Mouse (Mus musculus) A20 (cell line): ENCODE measurements around the gene Osbpl3.

Experiments used
- DNase-seq: peaks from one replicate; pipeline ENCODE4 v3.0.0-alpha.2; 2011; ENCODE audit warnings: low read depth, low spot score

The Osbpl3 gene

DNA sequence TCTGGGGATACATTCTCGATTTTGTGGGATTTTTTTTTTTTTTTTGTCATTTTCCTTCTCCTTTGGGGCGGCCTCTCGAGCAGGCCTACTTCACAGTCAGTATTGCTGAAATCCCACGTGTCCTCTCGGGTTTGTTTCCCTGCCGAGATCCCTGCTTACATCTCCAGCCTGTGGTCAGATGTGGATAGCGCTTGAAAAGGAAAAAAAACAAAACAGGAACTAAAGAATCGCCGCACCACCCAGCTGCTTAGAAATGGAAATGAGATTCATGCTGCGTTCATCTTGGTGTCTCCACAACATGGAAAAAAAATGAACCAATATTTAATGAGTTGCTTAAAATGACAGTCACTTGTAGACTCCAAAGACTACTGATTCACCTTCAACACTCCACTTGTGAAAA lies 160.9 kb downstream of the Osbpl3 start:
- peak; percentile 14 for DNase-seq

DNA sequence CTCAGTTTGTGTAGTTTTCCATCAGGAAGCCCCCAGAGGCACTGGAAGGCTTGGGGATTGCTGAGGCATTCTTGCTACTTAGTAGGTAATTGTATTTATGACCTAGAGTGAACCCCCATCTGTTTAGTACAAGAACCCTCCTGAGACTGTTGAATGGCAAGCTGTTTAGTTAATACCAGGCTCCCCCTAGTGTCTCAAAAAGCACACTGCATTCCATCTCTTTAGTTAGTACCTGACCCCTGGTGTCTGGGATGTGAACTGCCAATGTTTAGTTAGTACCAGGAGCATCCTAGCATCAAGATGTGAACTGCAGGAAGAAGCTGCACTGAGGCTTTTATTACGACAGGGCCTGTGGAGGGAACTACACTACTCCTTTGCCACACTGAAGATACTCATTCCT lies 161.9 kb downstream of the Osbpl3 start:
- peak; percentile 86 for DNase-seq

DNA sequence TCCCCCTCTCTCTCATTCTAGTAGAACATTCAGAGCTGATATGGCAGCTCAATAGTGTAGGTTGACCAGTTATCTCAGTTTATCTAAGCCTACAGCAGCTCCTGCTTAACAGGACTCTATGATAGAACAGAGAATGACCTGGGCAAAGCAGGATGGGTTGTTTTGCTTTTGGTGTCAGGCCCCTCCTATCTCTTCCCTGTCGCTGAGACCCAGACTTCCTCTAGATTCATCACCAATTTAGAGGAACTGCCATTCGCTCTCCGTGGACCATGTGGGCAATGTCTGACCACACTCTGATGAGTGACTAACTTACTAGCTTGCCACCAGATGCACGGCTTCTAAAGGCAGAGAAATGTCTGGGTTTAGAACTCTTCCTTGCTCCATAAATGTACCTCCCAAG lies 164.4 kb downstream of the Osbpl3 start:
- no peak for DNase-seq

DNA sequence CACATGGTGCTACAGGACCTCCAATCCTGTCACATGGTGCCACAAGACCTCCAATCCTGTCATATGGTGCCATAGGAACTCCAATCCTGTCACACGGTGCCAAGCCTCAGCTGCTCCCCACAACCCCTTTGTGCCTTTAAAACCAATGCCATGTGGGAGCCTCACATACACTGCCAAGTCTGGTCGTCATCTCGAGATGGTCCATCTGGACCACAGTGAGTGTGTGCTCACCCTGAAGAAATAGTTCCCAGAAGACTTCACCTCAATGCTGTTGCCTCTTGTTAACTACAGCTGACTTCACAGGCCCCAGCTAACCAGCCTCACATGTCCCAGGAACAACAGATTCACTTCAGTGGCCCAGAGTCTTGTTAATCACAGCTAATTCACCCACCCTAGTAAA lies 169.1 kb downstream of the Osbpl3 start:
- no peak for DNase-seq

DNA sequence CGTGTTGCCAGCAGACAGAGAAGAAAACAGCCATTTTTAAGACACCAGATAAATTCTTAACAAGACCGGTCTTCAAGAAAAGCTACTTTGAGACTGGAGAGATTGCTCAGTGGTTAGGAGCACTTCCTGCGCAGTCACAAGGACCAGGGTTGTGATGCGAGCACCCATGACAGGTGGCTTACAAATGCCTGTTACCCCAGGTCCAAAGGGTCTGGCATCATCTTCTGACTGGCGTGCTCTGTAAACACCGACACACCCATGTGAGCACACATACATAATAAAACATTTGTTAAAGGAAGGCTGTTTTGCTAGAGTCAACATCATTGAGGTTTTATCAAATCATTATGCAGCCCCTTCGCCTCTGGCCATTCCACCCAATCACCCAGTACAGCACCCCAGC lies 176.4 kb downstream of the Osbpl3 start:
- no peak for DNase-seq

DNA sequence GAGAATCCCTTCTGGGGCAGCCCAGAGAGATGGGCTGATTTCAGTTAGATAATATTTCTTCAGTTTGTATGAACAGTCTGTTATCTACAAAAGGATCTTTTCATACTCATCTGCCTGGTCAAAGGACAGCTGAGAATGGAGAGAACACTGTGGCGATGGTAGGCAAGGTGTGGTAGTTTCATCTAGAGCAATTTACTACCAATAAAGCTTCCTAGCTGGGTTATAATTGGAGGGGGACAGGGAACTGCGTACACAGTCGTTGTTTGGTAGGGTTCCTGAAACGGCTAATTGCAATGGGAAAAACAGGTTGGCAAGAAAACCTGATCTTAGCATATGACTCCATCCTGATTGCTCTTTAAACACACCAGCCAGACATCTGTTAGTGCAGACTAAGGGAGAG lies 182.1 kb downstream of the Osbpl3 start:
- DNase-seq, result no peak

DNA sequence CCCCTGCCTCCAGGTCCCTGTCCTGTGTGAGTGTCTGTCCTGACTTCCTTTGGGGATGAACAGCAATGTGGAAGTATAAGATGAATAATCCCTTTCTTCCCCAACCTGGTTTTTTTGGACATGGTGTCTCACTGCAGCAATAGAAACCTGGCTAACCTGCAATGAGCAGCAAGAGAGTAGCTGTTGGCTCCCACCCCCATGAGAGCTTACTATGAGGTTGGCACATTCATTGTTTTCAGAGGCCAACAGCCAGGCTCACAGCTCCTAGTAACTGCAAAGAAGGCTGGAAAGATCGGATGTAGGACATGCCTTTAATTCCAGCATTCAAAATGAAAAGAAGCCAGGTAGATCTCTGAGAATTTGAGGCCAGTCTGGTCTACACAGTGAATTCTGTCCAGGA lies 182.6 kb downstream of the Osbpl3 start:
- DNase-seq, result no peak

- DNase-seq, result no peak
These were observed 192.3 kb downstream of the Osbpl3 start, which contains the start of gene Gsdme for GRCm38 (mm10) chr6:50263670-50264069. Gene Gsdme, minus strand, starts transcription at chr6:50263862.

- DNase-seq, result no peak
These were observed 193.7 kb downstream of the Osbpl3 start for GRCm38 (mm10) chr6:50262310-50262709.

- DNase-seq, result no peak
These were observed 194.1 kb downstream of the Osbpl3 start for GRCm38 (mm10) chr6:50261922-50262261.

DNA sequence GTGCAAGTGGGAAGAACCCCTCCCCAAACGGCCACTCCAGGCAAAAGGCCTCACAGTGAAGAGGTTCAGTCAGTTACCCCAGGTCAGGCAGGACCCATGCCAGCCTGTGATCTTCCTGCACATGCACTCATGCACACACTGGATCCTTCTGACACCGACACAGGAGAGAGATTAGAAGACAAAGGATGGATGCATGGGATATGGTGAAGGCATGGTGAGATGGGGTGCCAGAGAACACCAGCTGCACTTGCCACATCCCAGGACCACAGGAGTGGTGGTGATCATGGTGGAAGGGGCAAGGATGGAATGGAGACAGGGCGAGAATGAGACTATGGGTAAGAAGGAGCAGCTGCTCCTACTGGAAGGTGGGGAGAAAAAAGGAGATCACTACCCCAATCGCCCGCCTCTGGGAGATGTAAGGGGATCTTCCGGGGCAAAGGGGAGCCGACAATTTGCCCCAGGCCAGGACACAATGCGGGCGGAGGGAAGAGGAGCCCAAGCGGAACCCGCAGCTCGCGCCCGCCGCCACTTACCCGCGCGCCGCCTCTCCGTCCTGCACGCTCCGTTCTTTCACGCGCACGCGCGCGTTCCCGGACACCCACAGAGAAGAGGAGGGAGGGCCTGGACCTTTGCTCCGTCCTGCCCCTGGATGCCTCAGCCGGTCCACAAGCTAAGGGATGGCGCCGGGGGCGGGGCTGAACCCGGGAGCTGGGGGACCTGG lies 194.6 kb downstream of the Osbpl3 start:
- no peak for DNase-seq

GRCm38 (mm10) chr6:50255356-50255755 lies 200.6 kb downstream of the Osbpl3 start:
- DNase-seq, result no peak

DNA sequence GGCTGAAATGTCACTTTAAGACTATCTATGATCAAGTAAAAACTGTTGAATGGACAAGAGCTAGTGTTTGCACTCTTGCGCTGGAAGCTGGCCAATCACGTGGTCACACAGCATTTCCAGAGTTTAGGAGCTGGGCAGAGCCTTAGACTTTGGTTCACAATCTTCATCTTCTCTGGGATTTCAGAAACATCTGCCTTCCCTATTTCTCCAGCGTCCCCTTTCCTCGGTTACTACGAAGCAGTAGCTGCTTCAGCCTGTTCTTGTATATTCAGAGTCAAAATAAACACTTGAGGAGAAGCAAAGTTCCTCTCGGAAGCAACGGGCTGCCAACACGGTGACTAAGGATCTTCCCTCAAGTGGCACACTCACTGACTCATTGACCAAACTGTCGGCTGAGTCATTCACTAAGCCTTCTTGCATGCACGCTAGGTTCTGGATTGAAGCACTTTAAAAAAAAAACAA lies 201.2 kb downstream of the Osbpl3 start:
- no peak for DNase-seq

- peak; percentile 67 for DNase-seq
These were observed 203.3 kb downstream of the Osbpl3 start for GRCm38 (mm10) chr6:50252690-50253089.

DNA sequence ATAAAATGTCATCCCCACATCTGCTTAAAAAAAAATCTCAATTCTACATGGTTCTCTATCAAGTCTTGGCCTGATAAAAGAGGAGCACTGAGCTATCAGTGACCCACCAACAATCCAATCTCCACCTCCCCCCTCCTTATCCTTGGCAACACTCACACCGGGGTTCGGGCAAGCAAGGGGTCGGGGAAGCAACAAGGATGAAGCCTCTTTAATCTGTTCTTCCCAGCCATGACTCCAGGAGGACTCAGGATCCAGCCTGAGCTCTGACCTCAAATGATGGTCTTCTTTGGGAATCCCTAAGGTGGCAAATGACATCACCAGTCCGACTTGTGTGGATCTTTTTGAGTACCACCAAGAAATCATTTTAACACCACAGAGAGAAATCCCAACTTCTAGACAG lies 208.2 kb downstream of the Osbpl3 start:
- no peak for DNase-seq

- DNase-seq, result no peak
These were observed 208.6 kb downstream of the Osbpl3 start for GRCm38 (mm10) chr6:50247356-50247755.

DNA sequence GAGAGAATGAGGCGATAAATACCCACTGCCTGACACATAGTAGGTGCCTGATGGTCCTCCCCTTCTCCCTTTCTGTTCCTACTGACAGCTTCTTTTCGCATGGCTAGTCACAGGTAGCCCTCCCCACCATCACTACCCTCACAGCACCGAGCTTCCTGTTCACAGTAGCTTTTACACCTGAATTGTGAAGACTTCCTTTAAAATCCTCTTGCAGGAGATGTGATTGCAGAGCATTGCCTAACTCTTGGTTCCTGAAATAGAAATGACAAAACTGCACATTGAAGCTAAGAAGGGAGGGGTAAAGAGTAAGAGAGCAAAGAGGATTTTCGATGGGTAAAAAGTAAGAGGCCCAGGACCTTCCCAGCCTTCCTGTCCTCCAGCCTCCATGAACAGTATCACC lies 211.0 kb downstream of the Osbpl3 start:
- no peak for DNase-seq

GRCm38 (mm10) chr6:50244126-50244525 lies 211.9 kb downstream of the Osbpl3 start:
- no peak for DNase-seq
